Mouse (Mus musculus) Patski (cell line): ENCODE results near the gene Trarg1. TPM values are rescaled to one million over a fixed set of nuclear protein-coding genes. Genes with fewer than 3 reads are reported as not detected.

Experiments
- ATAC-seq: fragments of 100-300 bp; one replicate; pipeline ENCODE4 v1.8.0; 2021
- CTCF ChIA-PET: fragments of 350-600 bp; sonication (Branson Sonifier 250); formaldehyde crosslinking; loops from one replicate; lab custom pipeline; 2022; ENCODE audit warnings: inconsistent platforms; lab: Charles Lee
- POLR2A ChIA-PET: fragments of 350-600 bp; sonication (Branson Sonifier 250); formaldehyde crosslinking; loops from one replicate; lab custom pipeline; 2022; ENCODE audit warnings: antibody characterized with exemption, inconsistent platforms; lab: Charles Lee
- DNase-seq: peaks from one replicate; pipeline ENCODE4 v3.0.0-alpha.2; 2011; ENCODE audit warnings: low read depth, low spot score
- H3K27me3 ChIP-seq: fragments of 371-371 bp; one replicate; pipeline ENCODE4 v1.5.1; 2021
- CTCF ChIP-seq: fragments of 100-300 bp; IDR thresholded peaks from one replicate; pipeline ENCODE4 v1.5.1; 2021
- in situ Hi-C: fragments of 300-500 bp; cut with MboI; formaldehyde crosslinking; loops from 3 replicates; pipeline ENCODE4 v1.11.1; 2018; ENCODE audit warnings: low pct_unique_long_range_greater_than_20kb, mixed read lengths
- polyA plus RNA-seq: library from polyadenylated mRNA; unstranded; gene quantifications from one replicate; pipeline ENCODE4 v1.2.3, GENCODE M21; 2021

Trarg1 gene
- polyA plus RNA-seq, 1 experiment from 2014 or later, result 0.05 TPM

DNA sequence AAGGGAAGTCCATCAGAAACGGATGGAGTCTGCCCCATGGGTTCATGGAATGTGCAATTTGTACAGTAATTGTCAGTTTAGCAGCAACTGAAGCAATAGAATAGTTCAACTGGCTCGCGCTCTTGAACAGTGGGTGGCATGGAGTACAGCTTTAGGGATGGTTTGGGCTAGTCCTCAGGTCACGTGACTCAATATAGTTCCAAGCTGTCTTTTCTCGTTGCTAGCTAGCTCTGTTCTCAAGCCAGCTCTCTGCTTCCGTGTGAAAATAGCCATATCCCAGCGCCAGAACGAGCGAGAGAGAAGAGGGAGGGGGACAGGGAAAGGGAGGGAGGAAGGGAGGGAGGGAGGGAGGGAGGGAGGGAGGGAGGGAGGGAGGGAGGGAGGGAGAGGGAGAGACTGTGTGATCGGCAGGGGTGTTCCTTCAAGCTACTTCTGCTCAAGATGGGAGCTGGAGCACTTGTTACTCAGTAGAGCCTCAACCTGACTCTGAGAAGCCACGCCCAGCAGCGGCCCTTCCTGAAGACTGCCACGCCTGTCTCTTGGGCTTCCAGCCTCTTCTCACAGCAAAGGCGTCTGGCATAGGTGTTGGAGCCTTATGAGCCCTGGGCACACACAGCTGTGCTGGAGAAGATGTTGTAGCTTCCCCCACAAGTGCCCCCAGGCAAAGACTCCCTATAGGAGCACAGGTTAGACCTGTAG lies 28.6 kb upstream of the Trarg1 start:
- DNase-seq (no peak), ATAC-seq (no peak)
- no peaks in the 10 kb centered on the region for H3K27me3 ChIP-seq
- TF ChIP-seq CTCF, result no peak
- ChIA-PET POLR2A (interaction anchor here (0.6 to 0.7 kb wide), 3 partner anchors 65 to 168 kb away, joined by 4 to 6 read pairs (median 4); no protein-coding TSS in a partner anchor), CTCF (no interaction called here)
- in situ Hi-C loops, result no loop called here

DNA sequence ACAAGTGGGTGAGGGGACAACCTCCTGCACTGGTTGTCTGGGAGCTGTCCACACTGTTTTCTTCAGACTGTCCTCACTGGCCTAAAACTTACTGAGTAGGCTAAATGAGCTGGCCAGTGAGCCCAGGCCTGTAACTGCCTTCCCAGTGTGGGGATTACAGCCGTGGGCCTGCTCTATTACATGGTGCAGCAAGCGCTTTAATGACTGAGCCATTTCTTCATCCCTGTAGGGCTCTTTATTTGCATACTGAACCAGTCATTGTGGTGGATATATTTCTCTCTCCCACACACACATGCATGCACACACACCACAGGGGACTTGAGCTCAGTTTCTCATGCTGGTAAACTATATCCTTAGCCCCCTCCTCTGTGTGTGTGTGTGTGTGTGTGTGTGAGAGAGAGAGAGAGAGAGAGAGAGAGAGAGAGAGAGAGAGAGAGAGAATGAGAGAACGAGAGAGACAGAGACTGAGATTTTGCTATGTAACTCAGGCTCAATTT lies 26.7 kb upstream of the Trarg1 start:
- TF ChIP-seq CTCF, result no peak
- H3K27me3 ChIP-seq, result no peaks in the 10 kb centered on the region
- CTCF ChIA-PET, result interaction anchor here (0.6 kb wide), 1 partner anchor 115 kb away, joined by 3 read pairs; no protein-coding TSS in a partner anchor
- ATAC-seq (no peak), DNase-seq (no peak)
- in situ Hi-C loops, result no loop called here
- POLR2A ChIA-PET, result no interaction called here

DNA sequence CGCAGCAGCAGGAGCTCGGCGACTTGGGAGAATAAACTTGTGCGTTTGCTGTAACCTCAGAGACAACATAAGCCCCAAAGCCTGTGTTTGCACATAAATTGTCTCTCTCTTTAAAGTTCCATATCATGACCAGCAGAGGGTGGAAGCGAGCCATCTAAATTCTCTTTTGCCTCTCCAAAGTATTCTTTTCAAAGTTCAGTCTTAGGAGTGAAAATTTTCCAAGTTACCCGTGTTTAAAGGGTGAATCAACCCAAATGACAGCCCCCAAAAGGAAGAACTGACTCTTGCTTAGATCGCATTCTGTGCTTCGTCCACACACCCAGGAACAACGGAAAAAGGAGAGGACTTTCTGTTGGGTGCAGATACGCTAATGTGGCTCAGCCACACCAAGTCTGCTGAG lies 24.5 kb upstream of the Trarg1 start:
- ChIA-PET CTCF (interaction anchor here (0.8 to 1.3 kb wide), 2 partner anchors 16 to 59 kb away, joined by 3 to 5 read pairs; no protein-coding TSS in a partner anchor), POLR2A (interaction anchor here (0.6 kb wide), 1 partner anchor 160 kb away, joined by 3 read pairs; no protein-coding TSS in a partner anchor)
- DNase-seq (no peak), ATAC-seq (no peak)
- in situ Hi-C loops, result no loop called here
- TF ChIP-seq CTCF, result peak; percentile 74
- H3K27me3 ChIP-seq, result no peaks in the 10 kb centered on the region

DNA sequence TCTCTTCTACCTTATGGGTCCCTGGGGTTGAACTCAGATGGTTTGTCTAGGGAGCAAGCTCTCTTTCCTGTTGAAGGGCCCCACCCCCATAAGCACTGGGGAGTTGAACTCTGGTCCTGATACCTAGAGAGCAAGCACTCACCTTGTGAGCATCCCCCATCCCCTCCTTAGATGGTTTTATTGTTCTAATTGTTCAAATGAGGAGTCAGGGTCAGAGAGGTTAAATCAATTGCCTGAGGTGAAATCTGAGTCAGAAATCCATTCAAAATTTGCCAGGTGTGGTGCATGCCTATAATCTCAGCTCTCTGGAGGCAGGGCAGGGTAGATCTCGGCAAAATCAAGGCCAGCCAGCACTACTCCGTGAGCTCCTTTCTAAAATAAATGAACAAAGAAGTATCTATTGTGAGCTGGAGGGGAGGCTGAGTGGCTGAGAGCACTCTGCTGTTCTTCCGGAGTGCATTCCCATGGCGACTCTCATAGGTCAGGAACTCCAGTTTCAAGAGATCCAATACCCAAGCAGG lies 22.1 kb upstream of the Trarg1 start:
- ChIA-PET POLR2A (no interaction called here), CTCF (no interaction called here)
- TF ChIP-seq CTCF, result no peak
- no peaks in the 10 kb centered on the region for H3K27me3 ChIP-seq
- in situ Hi-C loops, result no loop called here
- ATAC-seq (no peak), DNase-seq (no peak)

DNA sequence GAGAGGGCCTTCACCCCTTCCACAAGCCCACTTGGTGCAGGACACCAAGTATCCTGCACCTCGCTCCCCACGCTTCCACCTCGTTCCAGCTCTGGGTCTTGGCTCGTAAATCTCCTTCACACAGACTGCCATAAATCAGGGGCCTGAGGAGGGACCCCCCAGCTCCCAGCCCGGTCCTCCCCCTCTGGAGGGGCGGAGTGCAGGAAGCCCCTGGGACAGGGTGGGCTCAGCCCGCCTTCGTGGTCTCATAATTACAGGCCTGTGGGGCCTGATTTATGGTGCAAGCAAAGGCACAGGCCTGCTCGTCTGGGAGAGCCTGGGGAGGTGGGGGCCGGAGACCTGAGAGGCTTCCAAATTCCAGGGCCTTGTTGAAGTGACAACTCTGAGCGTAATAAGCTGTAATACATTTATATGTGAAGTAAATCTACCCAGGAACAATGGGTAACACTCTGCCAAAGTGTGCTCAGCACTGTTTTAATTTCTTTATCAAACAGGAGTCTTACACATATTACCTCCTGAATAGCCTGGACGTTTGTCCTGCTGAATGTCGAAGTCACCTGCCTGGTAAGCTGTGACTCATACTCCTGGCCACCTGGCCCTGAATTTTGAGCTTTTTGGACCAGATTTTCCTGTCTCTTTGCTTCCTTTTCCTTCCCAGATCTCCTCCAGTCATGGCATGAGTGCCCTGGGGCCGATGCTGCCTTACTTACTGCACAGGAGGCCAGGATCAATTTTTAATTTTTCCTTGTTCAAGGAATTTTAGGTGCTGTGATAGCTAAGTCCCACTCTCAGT lies 20.3 kb upstream of the Trarg1 start:
- H3K27me3 ChIP-seq, result no peaks in the 10 kb centered on the region
- no peak for DNase-seq
- in situ Hi-C loops, result no loop called here
- ChIA-PET POLR2A (no interaction called here), CTCF (interaction anchor here (1.1 kb wide), 1 partner anchor 11 kb away, joined by 5 read pairs; no protein-coding TSS in a partner anchor)
- no peak for ATAC-seq
- TF ChIP-seq CTCF, result no peak

DNA sequence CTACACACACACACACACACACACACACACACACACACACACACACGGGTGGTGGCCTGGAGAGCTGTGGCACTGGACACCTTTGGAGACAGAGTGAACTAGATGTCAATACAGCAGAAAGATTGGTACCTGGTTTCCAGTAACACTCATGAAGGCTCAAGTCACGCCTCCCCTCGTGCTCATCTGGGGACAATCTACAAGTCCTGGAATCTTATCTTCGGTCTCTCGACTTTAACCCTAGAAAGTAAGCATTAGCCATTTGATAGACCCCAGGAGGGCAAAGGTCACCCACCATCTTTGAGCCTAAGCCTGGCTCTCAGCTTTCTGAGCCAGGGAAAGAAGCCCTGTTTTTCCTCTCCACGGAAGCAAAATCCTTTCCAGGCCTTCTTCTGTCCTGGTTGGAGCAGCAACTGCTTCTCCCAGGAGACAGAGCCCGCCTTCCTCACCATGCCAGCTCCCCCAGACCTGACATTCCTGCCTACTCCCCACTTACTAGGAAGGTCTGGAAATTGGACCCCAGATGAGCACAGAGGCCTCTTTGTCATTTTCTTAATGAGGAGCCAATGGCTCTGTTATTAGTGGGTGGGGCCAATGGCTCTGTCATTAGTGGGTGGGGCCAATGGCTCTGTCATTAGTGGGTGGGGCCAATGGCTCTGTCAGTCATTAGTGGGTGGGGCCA lies 17.7 kb upstream of the Trarg1 start:
- in situ Hi-C loops, result no loop called here
- ATAC-seq (no peak), DNase-seq (no peak)
- H3K27me3 ChIP-seq, result no peaks in the 10 kb centered on the region
- TF ChIP-seq CTCF, result no peak
- CTCF ChIA-PET, result no interaction called here
- POLR2A ChIA-PET, result no interaction called here

DNA sequence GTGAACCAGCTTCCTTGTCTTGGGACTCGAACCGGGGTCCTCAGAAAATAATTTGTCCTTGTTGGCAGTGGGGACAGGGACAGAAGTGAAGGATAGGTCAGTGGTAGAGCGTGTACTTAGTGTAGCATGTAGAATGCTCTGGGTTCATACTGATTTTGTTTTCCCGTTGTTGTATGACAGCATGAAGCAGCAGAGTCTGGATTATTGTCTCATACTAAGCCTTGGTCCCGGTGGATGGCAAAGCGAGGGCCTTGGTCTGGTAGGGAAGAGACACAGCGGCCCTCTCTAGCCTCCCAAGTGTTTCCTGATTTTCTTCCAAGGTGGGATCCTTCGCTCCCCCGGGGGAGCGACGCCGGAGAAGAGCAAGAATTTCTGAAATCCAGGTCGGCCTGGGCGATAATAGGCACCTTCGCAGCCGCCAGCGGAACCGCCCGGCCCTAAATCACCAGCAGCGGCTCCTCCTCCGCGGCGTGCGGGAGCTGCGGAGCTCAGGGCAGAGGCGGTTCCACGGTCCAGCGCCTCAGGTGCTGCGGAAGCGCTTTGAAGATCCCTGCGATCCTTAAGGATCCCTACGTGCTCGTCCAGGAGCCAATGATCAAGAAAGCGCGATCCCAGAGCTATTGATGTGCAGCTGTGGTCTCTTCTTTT lies 13.5 kb upstream of the Trarg1 start:
- ChIA-PET CTCF (interaction anchor here (0.7 kb wide), 1 partner anchor 197 kb away, joined by 3 read pairs; no protein-coding TSS in a partner anchor), POLR2A (interaction anchor here (0.6 kb wide), 1 partner anchor 51 kb away, joined by 3 read pairs; no protein-coding TSS in a partner anchor)
- DNase-seq (no peak), ATAC-seq (no peak)
- no peak for TF ChIP-seq CTCF
- in situ Hi-C loops, result no loop called here
- H3K27me3 ChIP-seq, result no peaks in the 10 kb centered on the region

DNA sequence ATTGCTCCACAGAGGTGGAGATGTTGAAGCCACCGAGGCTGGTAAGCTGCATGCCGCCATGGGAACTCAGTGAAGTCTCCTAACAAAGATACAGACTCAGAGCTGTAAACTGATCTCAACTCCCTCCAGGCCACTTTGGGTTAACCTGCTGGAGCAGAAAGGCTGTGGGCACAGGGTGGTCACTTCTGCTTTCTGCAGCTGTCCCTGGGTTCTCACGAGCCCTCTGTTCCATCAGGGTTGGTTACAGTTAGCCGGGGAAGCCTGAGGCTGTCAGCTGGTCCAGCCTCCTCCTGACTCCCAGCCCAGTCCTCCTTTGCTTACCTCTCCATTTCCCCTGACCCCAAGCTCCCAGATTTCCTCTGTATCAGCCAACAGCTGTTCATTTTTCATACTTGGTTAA lies 11.8 kb upstream of the Trarg1 start:
- no peaks in the 10 kb centered on the region for H3K27me3 ChIP-seq
- CTCF ChIA-PET, result interaction anchor here (0.7 to 1.2 kb wide), 2 partner anchors 9 to 168 kb away, joined by 3 read pairs; no protein-coding TSS in a partner anchor
- POLR2A ChIA-PET, result interaction anchor here (0.7 kb wide), 1 partner anchor 410 kb away, joined by 10 read pairs; the partner anchor contains the start of gene Nsrp1
- no peak for TF ChIP-seq CTCF
- DNase-seq, result no peak
- no peak for ATAC-seq
- in situ Hi-C loops, result no loop called here

DNA sequence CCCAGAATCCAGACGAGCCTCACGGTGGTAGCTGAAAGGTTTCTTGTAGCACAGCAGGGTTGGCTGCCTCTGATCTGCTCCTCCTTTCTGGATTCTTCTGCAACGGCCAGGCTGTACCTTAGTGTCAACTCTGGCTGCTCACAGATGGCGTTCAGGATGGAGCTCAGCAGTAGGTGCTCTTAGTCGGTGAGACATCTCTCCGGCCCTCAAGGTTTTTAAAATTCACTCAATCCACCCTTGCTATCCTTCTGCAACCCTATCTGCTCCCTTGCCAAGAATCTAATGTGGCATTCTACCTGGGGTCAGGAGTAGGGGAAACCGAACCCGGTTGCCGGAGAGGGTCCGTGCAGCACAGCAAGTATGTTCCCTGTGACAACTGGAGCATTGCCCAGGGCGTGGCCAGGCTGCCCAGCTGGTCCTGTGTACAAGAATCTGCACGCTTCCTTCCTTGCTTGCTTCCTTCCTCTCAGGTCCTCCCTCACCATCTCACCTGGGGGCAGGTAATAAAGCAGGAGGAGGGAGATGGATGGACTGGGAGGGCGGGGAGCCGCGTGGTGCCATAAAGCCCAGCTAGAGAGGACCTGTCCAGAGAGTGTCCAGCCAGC lies 7.6 kb upstream of the Trarg1 start, which contains the start of gene Bhlha9:
TSS of gene Bhlha9 (plus strand) at position 600 of the 605 bp plus-strand sequence.
- ATAC-seq (no peak), DNase-seq (no peak)
- TF ChIP-seq CTCF, result no peak
- in situ Hi-C loops, result no loop called here
- H3K27me3 ChIP-seq, result no peaks in the 10 kb centered on the region
- ChIA-PET POLR2A (interaction anchor here (0.6 kb wide), 1 partner anchor 815 kb away, joined by 5 read pairs; no protein-coding TSS in a partner anchor), CTCF (interaction anchor here (1.8 kb wide), 1 partner anchor 18 kb away, joined by 5 read pairs; no protein-coding TSS in a partner anchor)
